Mouse (Mus musculus) heart, adult 18-20 months (tissue): ENCODE results near the gene Zbtb7a. TPM values are rescaled to one million over a fixed set of nuclear protein-coding genes. Genes with fewer than 3 reads are reported as not detected.

Source experiments
- DNase-seq, 2 experiments: peaks; one replicate each; pipeline ENCODE4 v3.0.0; 2021 to 2022; ENCODE audit warnings: mixed read lengths in 1 of 2
- total RNA-seq, 2 experiments: library from RNA; stranded (reverse); gene quantifications; 2 replicates each; pipeline ENCODE4 v1.2.3; 2021

The Zbtb7a gene
- total RNA-seq, 2 experiments from 2014 or later: 33.8 to 34.9 TPM

GRCm38 (mm10) chr10:81138821-81139528, 4.0 kb downstream of the Zbtb7a start:
- no peak for DNase-seq

- DNase-seq: no peak
Observed at GRCm38 (mm10) chr10:81139529-81139846, 4.5 kb downstream of the Zbtb7a start.

- DNase-seq: no peak
Observed at GRCm38 (mm10) chr10:81140005-81140404, 5.0 kb downstream of the Zbtb7a start.

DNA sequence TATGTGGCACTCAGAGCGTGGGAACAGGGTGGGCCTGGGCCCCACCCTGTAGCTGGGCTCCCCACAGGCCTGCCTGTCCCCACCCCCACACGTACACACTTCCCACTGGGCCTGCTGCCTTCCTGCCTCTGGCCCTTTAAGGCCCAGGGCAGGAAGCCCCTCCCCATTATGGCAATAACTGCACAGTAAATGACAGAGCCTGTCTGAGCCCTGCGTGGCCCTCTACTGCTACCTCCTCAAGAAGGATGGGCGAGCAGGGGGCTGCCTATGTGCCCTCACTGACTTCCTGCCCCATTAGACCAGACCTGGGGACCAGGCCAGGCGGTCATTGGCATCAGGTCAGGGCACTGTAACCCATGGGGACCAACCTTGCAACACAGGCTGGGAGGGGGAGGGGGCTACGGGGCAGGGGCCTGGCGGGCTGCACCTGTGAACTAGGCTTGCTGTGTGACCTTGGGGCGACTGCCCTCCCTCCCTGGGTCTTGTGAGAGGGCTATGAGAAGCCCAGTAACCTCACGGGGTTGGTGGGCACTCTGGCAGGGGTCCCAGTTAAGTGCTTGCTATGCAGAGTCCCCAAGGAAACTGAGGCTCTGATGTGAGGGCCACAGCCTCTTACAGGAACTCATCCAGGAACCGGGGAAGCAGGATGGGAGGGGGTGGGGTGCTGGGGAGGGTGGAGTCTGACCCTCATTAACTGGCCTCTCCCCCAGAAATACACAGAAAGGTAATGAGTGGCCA, 5.9 kb downstream of the Zbtb7a start:
- peak; percentile 63 to 74 for DNase-seq

- no peak for DNase-seq
Observed at GRCm38 (mm10) chr10:81141455-81142210, 6.6 kb downstream of the Zbtb7a start.

DNA sequence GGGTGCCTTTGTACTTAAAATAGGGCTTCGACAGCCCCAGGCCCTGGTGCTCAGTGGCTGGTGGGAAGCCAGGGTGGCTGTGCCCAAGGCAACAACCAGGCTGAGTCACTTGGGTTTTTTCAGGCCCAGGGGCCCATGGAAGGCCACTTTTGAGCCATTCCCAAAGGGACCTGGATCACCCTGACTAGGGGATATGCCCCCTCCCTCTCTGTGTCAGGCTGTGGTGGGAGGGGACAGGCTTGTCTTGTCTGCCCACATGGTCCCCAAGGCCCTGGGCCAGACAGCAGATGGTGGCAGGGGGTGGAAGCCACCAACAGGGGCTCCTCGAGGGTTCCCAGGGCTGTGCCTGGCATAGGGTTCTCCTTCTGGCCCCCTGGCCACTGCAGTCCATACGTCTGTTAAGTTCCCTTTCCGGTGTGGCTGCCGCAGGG, 7.5 kb downstream of the Zbtb7a start:
- no peak for DNase-seq

DNA sequence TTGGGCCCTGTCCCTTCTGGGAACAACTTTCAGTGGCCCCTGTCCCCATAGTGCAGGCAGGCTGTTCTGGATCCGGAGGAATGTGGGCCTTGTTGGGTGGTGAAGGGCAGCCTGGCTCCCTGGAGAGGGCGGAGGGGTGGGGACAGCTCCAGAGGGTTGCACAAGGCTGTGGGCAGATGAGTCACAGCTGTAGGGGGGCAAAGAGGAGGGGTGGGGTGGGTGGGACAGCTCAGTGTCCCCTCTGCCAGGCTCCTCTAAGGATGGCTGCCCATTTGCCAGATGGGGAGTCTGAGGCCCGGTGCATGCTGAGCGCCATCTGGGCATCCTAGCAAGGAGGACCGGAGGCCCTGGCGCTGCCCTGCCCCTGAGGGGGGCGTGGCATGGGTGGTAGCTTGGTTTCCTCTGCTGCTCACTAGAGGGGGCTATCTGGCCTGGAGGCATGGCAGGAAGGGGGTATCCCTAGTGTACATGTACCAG, 8.2 kb downstream of the Zbtb7a start:
- no peak for DNase-seq

- no peak for DNase-seq
Observed at GRCm38 (mm10) chr10:81143845-81144437, 8.9 kb downstream of the Zbtb7a start.

DNA sequence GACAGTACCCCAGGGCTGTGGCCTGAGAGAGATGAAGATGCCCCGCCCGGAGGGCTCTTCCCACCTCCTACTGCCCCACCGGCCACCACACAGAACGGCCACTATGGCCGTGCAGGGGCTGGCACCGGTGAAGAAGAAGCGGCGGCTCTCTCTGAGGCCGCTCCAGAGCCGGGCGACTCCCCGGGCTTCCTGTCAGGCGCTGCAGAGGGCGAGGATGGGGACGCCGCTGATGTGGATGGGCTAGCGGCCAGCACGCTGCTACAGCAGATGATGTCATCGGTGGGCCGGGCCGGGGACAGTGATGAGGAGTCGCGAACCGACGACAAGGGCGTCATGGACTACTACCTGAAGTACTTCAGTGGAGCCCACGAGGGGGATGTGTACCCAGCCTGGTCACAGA, 9.6 kb downstream of the Zbtb7a start:
- peak; percentile 73 to 82 for DNase-seq

- no peak for DNase-seq
Observed at GRCm38 (mm10) chr10:81145307-81145706, 10.3 kb downstream of the Zbtb7a start.

- no peak for DNase-seq
Observed at GRCm38 (mm10) chr10:81145778-81146177, 10.8 kb downstream of the Zbtb7a start.

DNA sequence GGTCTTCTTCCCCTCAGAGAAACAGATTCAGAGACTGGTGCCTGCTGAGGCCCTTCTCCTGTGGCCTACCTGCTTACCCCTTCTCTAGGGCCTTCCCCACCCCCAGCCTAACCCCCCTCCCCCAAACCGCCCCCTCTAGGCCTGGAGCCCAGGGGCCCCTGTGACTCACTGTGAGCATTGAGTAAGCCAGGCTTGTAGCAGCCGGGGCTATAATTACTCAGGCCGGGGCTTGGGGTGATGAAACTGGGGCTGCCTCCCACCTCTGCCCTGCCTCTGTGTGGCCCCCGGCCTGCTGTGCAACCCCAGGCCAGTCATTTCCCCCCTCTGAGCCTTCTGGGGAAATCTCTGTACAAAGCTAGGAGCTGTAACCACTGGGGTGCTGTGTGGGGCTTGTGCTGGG, 11.3 kb downstream of the Zbtb7a start:
- DNase-seq: no peak

DNA sequence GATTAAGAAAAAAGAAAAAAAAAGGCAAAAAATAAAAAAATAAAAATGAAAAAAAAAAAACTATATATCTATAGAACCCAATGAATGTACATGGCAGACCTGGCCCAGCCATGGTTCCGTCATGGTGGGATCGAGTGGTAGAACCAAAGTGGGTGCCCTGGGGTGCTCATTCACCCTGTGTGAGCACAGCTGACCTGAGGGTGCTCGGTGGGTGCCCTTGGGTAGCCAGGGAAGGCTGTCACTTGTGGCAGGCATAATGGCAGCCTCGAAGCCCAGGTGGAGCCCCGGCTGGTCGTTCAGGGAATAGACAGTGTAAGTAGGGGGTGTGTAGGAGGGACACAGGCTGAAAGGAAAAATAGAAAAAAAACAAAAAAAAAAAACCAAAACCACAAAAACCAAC, 16.2 kb downstream of the Zbtb7a start:
- no peak for DNase-seq

DNA sequence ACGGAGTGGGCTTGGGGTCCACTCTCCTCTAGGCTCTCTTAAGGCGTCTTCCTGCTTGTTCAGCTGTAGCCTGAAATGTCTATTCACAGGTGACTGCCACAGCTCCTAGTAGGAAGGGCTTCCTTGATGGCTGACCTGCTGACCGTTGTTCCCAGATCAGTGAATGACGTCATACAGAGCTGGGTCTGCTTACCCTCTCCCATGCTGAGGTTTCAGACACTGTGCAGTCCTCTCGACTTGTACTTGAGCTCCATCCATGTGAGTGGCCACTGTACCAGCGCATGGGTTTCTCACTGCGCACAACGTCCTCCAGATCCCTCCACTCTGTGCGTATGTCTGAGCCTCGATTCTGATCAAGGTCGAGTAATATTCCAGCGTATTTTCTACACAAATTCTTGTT, 17.6 kb downstream of the Zbtb7a start:
- no peak for DNase-seq

- DNase-seq: no peak
Observed at GRCm38 (mm10) chr10:81154313-81154712, 19.3 kb downstream of the Zbtb7a start.

DNA sequence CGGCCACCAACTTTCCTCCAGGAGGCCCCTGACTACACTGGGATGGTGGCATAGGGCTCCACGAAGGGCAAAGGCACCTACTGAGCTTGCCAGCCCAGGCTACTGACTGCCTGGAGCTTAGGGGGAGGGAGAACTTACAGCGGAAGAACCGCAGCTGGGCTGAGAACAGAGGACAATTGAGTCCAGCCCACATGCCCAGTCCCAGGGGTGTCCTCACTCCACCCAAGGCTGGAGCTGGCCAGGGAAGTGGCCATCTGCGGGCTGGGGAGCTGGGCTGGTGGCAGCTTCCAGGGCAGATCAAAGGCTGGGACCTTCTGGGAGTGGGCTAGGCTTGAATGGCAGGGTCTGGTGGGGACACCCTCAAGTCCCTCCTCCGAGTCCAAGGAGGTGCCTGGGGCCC, 19.7 kb downstream of the Zbtb7a start:
- no peak for DNase-seq

- DNase-seq: no peak
Observed at GRCm38 (mm10) chr10:81161602-81162317, 26.7 kb downstream of the Zbtb7a start.

DNA sequence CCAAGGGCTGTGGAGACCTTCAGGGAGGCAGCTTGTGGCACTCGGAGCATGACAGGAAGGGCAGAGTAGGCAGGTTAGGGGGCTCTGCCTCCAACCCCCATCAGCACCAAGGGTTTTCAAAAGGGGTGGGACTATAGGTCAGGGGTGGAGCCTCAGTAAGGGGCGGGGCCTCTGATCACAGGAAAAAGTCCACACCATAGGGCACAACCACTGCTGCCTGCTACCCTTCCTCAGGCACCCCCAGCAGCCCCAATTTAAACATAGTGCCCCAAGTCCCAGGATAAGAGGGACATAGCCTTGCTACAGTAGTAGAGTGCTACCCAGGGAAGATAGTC, 27.3 kb downstream of the Zbtb7a start:
- no peak for DNase-seq

DNA sequence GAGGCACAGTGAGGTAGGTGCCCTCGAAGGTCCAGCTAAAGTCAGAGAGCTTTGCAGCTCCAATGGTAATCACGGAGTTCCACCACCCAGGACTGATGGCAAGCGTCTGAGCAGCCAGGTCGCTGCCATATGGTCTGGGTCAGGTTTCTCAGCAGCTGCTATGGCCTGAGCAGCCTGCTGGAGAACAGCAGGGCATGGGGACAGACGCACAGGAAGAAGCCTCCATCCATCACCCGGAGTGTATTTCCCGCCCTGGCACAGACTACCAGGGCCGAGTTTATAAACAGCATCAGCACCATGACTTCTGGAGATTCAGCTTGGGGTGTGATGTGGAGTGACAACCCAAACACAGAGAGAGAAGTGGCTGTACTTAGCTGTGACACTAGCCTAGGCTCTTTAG, 30.1 kb downstream of the Zbtb7a start:
- no peak for DNase-seq

DNA sequence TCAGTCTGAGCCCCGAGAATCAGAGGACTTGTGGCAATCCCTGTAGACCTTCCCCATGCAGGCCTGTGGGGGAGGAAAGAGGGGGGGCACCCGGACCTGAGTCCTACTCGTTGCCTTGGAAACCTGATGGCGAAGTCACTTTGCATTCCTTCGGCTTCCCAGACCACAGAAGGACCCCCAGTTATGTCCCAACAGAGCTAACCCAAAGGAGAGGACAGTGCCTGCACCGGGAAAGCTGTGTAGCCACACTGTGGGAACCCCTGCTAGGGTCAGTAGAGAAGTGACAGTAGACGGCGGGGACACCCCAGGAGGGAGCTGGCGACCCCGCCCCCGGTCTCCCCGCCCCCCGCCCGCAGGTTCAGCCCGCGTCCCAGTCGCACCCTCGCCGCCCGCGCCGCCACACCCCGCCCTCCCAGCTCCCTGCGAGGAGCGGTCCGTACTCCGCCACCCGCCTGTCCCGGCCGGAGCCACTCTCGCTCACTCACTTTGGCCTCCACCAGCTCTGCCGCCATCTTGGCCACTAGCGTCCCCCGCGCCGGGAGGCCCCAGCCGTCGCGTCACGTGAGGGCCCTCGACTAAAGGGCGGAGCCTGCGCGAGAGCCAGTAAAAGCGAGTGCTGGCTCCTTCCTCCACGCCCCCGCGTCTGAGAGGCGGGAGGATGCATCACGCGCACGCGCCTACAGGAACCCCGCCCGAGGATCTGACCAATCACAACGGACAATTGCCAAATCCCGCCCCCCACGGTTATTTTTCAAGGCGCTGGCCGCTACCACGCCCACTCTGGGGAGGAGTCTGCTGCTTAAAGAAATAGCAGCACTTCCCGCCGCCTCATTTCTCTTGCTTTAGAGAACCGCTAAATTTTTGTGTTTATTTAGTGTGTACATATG, 32.4 kb downstream of the Zbtb7a start, which contains the start of gene Pias4:
Gene Pias4 (minus strand): TSS at position 724 of the 887 bp plus-strand sequence.
- peak; percentile 100 for DNase-seq

DNA sequence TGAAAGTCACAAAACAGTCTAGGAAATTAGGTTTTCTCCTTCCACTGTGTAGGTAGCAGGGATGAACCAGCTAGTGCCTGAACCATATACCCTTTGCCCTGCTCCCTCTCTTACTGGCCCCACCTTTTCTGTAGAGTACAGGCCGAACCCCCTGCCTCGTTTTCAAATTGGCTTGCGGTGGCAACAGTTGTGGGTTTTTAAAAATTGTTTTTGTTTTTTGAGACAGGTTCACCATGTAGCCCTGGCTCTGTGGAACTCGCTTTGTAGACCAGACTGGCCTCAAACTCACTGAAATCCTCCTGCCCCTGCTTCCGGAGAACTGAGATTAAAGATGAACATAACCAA, 33.0 kb downstream of the Zbtb7a start:
- no peak for DNase-seq
